Mouse (Mus musculus) cerebellum, postnatal 36 days (tissue): ENCODE results near the gene S100a7a.

ENCODE experiments used
- DNase-seq, 2 experiments: peaks; one replicate each; pipeline ENCODE4 v3.0.0; 2021 to 2022; ENCODE audit warnings: mixed read lengths in 2 of 2

The S100a7a gene

DNA sequence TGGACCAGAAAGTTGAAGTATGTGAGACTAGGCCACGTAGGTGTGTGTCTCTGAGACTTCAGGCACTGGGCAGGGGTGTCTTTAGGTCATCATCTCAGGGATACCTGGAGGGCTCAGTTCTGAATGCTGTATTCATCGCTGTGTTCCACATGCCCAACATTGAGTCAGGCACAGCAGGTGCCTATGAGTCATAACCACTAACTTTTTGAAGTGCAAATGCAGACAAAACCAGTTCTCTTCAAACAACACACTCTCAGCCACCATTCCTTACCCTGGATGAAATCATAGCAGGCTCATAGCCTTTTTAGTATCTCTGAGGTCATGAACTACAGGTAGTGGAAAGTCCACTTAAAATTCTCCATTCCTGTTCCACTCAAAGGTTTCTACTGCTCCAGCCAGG is 24.5 kb upstream of the S100a7a start:
- no peak for DNase-seq

DNA sequence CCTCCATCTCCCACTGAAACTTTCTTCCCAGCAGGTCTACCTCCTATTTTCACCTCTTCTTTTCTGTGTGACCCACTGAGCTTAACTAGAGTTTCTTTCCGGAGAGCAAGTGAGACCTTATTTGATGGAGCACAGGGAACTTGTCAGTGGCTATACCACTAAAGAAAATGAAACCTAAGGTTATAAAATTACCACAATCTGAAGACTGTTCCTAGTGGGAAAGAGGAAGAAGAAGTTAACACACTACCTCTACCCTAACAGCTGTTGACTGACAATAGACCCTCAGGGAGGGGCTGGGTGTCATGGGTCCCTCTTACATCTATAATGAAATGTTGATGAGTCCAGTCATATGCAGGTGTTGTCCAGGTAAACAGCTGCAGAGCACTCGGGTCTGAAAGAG is 21.8 kb upstream of the S100a7a start:
- no peak for DNase-seq

DNA sequence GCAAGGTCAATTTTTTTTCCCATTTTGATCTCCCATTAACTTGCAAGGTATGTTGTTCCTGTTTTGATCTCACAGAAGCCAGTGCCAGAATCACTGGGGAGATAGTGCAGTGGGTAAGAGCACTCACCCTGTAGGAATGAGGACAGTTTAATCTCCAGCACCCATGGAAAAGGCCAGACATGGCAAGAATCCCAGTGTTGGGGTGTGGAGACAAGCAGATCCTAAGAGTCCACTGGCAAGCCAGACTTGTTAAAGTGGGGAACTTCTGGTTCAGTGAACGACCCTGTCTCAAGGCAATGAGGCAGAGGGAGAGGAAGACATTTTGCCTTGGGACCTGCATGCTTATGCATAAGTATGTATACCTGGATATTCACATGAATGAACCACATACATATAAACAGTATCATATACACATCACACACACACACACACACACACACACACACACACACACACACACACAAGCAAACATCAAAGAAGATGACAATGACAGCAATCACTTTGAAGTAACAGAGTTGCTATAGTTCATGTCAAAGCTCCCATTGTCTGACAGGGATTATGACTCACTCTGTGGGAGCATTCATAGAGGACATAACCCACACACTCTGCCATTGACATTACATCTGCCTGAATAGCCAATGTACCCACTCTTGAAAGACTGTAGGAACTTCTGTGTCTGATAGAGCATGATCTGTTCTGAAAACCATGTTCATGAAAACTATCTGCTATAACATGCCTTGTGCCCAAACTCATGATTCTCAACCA is 15.1 kb upstream of the S100a7a start:
- no peak for DNase-seq

DNA sequence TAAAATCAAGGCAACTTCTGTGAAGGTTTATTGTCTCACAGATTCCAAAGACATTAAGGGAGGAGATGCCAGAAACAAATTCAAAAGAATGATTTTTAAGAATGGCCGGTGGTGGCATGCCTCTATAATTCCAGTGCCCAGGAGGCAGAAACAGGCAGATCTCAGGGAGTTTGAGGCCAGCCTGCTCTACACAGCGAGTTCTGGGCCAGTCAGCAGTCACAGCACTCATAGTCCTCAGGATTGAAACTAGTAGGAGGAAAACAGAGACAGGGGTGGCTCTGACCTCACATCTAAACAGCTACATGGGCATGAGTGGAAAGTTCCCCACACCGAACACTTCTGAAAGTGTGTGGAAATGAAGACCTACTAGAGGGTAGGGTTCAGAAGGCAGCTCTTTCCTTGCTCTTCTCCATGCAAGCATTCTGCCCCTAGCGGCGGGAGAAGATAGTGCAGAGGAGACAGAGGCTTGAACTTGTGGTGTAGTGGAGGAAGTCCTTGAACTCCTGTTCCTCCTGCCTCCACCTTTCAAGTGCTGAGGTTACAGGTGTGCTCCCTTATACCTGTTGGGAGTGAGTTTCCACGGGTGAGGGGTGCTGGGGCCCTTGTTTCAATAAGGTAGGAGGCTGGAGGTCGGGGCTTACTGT is 14.2 kb upstream of the S100a7a start:
- peak in 1 of 2 experiments; percentile 6 for DNase-seq

DNA sequence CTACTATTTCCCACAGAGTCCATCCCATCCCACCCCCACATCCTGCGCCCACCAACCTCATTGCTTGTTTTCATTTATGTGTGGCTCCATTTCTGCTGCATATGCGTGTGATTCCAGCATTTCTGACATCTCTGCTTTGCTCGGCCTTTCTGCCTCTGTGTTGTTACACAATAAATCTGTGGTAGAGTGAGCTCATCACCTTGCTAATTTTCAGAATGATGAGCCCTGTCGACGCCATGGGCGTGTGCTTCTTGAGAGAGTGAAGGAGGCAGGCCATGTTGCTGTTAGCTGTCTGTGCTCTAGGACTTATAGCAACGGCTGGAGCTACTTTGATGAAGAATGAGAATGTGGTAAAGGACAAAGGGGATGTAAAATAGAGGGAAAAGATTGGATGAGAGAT is 12.8 kb upstream of the S100a7a start:
- no peak for DNase-seq

DNA sequence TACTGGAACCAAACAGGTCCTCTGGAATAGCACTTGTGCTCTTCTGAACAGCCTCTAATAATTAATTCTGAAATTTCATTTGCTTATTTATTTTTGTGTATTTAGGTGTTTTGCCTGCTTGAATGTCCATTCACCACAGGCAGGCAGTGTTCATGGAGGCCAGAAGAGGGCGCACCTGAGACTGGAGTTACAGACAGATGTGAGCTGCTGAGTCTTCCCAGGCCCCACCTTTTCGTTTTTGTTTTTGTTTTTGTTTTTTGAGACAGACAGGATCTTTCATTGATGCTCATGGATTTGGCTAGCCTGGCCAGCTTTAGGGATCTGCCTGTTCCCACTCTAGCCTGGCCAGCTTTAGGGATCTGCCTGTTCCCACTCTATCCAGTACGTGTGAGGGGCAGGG is 9.6 kb upstream of the S100a7a start:
- DNase-seq, result peak in 1 of 2 experiments; percentile 15

DNA sequence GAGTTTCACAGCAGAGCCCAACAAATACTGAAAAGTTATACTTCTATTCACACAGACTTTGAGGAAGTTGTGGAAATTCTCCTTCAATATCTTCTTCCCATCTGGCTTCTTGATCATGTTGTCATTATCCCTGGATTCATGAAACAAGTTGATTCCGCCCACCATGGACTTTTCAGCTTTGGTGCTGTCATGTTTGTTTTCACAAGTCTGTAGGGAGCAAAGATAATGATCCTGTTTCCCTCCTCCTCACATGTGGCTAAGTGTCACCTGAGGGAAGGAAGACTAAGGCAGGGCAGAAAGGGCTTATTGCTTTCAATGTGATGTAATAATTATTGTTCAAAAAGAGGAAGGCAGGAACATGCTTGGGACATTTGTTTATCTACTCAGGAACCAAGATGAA is 6.5 kb upstream of the S100a7a start:
- DNase-seq, result no peak

DNA sequence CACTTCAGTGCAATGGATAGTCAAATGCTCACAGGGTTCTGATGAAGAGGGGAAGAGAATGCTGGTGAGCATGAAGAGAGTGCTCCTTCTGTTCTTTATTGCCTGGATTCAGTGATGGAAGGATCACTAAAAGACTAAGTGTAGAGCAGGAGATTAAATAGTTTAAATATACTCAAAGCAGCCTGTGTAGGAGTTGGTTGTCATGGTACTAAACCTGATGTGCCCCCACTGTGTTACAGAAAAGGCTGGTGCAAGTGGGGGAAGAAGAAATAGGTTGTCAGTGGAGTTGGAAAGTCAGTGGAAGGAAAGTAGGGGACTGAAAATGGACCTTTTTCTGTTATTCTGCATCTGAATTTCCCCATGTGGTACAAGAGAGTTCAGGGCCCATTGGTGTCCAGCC is 4.8 kb upstream of the S100a7a start:
- DNase-seq, result no peak

DNA sequence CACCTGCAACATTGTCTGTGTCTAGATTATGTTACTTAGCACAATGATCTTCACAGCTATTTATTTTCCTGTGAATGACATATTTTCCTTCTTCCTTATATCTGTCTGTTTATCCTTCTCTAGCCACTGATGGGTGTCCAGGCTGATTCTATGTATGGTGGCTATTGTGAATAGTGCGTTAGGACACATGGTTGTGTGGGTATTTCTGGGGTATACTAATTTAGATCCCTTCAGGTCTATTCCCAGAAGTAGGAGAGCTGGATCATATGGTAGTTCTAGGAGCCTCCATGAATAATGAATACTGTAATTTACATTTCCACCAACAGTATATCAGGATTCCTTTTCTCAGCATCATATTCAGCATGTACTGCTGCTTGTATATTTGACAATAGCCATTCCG is 4.0 kb upstream of the S100a7a start:
- no peak for DNase-seq

DNA sequence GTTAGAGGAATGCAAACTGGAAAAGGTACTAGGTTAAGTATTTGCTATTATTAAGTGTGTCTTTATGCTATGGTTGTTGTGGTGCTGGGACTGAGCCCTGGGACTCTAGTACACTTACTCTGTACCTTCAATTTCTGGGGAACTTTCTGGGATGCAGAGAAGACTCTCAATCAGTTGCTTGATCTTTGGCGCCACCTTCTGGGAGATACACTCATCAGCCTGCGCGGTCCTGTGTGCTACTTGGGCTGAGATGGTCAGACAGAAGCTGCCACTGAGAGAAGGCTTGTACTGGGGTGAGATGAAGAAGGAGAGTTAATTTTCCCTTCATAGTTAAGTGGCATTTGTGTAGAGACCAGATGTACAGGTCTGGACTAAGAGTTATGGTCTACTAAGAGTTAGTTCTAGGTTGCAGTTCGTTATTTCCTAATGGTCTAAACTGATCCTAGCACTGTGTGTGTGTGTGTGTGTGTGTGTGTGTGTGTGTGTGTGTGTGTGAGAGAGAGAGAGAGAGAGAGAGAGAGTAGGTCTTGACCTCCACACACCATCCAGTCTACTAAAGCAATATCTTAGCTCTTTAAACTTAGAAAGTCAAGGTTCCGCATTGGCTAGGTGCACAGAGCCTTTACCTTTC is 824 bp upstream of the S100a7a start:
- peak; percentile 62 to 76 for DNase-seq

DNA sequence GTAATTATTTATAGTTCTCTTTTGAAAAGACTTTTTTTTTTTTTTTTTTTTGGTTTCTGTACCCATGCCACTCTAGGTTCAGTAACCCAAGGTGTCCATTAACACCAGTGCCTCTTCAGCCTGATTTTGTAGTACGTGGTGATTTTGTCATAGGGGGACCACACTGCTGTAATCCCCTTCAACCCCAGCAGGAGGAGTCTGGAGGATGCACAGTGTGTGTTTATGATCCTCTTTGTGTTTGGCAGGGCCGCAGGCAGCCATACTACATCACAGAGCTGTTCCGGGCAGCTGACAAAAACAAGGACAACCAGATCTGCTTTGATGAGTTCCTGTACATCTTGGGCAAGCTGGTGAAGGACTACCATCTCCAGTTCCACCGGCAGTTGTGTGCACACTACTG is 3.6 kb downstream of the S100a7a start:
- DNase-seq, result no peak

DNA sequence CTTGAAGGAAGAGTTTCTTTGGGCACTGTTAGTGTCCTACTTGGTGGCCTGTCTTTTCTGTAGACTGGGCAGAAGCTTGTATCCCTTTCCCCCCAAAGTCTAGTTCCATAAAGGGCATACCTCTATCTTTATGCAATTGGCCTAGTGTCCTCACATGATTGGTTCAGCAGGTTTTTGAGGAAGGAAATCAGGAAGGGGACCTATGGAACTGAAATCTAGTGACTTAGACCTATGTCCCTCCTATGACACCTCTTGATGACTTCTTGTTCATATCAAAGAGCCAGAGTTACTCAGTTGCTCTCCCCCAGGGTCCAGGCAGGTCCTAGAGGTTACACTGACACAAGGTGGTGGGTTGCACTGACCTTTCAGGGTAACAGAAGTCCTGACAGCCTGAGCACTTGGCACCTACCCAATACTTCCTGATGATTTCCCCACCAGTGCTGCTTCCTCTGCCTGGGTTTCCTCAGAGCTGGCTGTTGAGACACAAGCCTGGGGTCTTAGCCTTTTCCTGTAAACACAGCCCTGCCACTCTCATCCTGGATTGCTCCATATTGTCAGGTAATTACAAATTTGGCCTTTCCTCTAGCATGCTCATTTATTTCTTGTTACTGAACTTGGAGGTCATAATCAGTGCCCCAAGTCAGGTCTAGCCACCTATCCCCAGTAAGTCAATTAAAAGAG is 5.7 kb downstream of the S100a7a start:
- no peak for DNase-seq

DNA sequence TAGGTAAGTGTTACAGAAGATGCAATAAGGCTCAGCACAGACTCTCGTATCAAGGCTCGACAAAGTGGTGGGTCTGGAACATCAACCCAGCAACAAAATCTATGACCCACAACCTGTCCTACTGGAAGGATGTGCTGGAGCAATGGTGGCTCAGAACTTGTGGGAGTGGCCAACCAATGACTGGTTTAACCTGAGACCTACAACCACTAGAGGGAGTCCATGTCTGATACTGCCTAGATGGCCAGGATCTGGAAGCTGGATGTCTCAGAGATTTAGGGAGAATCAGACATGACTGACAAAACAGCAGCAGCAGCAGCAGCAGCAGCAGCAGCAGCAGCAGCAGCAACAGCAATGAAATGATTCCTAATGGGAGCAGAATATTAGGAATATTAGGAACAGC is 10.4 kb downstream of the S100a7a start:
- no peak for DNase-seq

DNA sequence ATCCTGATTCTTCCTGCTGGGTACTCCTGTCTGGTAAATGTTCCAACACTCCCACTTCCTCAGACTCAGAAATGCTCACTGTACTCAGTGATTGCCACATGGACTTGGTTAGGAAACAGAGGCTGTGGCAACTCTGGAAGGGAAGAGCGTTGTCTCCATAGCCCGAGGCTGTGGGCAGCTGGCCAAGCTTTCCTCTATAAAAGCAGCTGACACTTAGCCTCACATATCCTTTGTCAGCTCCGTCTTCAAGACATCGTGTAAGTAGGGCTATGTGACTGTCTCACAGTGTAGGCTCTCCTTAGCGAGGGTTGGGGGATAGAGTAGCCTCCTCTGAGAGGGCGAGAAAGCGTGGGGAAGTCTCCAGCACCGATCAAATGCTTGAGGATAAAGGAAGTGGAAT is 15.0 kb downstream of the S100a7a start, which contains the start of gene S100a8:
Gene S100a8 (plus strand): TSS at position 133 of the 400 bp plus-strand sequence.
- DNase-seq, result no peak

DNA sequence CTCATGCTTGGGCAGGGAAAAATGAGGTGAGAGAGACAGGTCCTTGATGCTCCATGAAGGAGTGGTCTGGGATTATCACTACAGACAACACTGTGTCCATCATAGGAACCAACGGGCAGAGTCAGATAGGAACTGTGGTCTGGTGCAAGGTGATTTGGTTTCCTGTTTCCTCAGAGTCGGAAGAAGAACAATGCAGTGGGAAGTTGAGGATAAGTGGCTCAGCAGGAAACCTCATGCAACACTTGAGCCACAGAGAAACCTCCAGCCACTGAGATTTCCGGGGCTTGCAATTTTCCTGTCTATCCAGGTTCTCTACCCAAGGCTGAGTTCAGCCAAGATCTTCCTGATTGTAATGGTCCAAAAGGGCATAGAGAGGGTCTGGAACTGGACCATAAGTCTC is 24.8 kb downstream of the S100a7a start:
- no peak for DNase-seq

DNA sequence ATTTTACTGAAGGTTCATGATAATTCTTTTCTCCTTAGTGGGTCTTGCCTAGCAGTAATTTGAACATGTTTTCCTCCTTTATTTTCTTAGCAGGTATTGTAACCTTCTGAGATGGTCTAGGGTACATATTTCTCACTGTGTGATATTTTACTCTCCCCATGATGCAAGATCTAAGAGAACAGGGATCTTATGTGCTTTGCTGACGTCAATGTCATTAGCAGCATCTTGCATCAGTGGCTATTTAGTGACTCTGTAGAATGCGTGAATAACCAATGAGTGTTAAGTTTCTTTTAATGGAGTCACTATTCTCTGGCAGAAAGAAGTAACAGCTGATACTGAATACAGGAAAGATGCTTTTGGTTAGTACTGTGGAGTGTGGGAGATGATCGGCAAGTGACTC is 30.1 kb downstream of the S100a7a start:
- DNase-seq, result no peak

DNA sequence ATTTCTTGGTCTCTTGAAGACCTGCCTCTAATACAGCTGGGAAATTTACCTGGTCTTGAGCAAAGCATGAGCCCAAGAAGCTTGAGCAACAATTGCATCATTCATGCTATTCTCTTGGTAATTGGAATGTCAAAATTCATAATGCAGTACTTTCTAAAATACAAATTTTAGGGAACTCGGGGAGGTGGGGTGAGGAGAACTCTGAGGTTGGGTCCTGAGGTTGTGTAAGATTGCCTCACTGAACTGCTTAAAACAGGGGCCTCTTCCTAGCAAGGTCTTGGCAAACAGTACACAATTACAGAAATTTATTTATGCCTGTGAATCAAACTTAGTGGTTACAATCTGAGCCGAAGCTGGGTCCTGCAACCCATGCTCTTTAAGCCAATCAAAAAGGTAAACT is 33.0 kb downstream of the S100a7a start:
- no peak for DNase-seq

DNA sequence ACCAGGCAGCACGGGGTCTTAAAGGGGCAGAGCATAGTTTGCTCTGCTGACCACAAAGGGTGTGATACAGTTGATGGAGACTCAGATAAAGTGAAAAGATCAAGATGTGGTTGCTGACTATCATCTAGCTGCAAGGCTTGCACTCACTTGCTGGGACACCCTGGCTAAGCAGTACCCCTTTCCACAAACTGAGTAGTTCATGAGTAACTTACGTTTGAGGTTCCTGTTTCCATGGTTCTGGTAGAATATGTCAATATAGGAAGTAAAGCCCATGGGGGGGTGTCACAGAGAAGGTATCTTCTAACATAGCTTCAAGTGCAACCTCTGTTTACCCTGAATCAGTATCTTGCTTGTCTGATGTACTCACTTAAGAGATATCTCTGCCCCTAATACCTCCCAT is 39.7 kb downstream of the S100a7a start:
- DNase-seq, result no peak

DNA sequence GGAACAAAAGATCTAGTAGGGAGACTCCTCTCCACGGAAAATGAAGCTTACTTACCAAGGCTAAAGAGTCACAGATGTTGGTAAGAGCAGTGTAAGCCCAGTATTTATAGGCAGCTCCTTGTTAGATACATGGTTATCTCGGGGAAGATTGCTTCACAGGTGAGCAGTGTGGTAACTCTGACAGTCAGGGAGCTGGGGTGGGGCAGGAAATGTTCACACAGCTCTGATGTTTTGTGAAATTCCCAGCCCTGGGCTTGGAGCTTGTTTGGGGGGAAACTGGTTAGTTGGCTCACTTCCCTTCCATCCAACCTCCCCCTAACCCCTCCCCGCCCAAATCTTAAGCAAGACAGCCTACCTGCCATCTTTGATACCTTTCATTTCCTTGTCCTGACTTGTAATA is 41.8 kb downstream of the S100a7a start, which contains the start of gene S100a9:
Gene S100a9 (minus strand): TSS at position 109 of the 400 bp plus-strand sequence.
- DNase-seq, result no peak

DNA sequence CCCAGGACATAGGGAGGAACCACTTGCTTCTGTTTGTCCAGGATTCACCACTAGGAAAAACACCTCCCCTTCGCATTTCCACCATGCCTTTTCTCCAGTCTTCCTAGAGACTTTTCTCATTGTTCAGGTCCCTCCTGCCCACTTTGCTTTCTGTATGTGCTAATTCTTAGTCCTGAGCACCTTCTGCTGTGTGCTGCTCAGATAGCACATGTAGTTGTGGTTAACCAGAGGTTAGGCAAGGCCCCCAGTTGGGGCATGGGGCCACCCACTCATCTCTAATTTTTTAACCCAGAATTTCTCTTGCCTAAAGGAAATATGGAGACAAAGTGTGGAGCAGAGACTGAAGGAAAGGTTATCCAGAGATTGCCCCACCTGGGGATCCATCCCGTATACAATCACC is 48.4 kb downstream of the S100a7a start:
- no peak for DNase-seq
